In the genomic region with DNA sequence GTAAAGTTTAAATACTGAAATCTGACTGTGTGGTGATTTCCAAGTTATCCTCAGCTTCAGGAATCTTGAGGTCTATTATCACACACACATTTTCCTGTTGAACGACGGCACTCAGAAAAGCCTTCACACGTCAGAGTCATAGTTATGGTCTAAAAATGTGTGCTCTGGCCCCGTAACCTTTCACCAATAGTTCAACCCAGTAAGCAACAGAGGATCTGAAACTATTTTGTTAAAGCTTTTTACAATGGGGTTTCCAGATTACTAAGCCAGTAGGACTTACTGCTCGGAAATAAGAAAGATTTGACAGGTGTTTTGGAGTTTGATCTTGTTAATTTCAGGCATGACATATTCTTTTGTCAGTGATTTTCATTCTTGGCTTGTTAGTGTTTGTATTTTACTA, we compare ENCODE assay signal across 20 mouse cellular contexts.
"Had no signal": no experiment of that assay in that cellular context is flagged by ENCODE, and none has a peak within 500 bp of the region (broad histone marks: within the 10 kb centered on the region; RNA-seq: fewer than 3 reads in every experiment).

No protein-coding gene starts in this region.

- H3K4me2 ChIP-seq: liver, embryonic 12.5 days; liver, embryonic 15.5 days; midbrain, embryonic 11.5 days; neural tube, embryonic 12.5 days; neural tube, embryonic 15.5 days had no signal

- H3K36me3 ChIP-seq: liver, embryonic 12.5 days; liver, embryonic 15.5 days; neural tube, embryonic 12.5 days; neural tube, embryonic 15.5 days had no signal

- H3K27me3 ChIP-seq: liver, embryonic 12.5 days; liver, embryonic 15.5 days; megakaryocyte, embryonic 14.5 days; neural tube, embryonic 12.5 days; neural tube, embryonic 15.5 days had no signal

- H3K9me3 ChIP-seq: liver, embryonic 12.5 days; liver, embryonic 15.5 days; megakaryocyte, embryonic 14.5 days; neural tube, embryonic 12.5 days; neural tube, embryonic 15.5 days had no signal

- ATAC-seq: intestine, embryonic 16.5 days; liver, embryonic 12.5 days had no signal

- H3K9ac ChIP-seq: liver, embryonic 12.5 days; liver, embryonic 15.5 days; neural tube, embryonic 12.5 days; neural tube, embryonic 15.5 days had no signal

- H3K4me3 ChIP-seq: left cerebral cortex, adult 2 months; liver, embryonic 12.5 days; liver, embryonic 15.5 days; megakaryocyte, embryonic 14.5 days; neural tube, embryonic 12.5 days; neural tube, embryonic 15.5 days had no signal

- H3K27ac ChIP-seq: kidney, postnatal 0 days; left cerebral cortex, adult 2 months; liver, embryonic 12.5 days; liver, embryonic 15.5 days; macrophage; neural tube, embryonic 12.5 days; neural tube, embryonic 15.5 days had no signal

- DNase-seq: kidney, adult 2 months; kidney, postnatal 36 days; layer of hippocampus, postnatal 36 days; lung, adult 18-20 months; midbrain, embryonic 14.5 days; retina, postnatal 1 day; right cerebral cortex, postnatal 25 days; spleen, adult 18-20 months; thymus, adult 18-20 months; thymus, postnatal 36 days had no signal

- H3K4me1 ChIP-seq: liver, embryonic 12.5 days; liver, embryonic 15.5 days; megakaryocyte, embryonic 14.5 days; neural tube, embryonic 12.5 days; neural tube, embryonic 15.5 days had no signal
